Mouse (Mus musculus) neutrophil, adult 5-6 weeks (primary cell): ENCODE measurements around the gene Crocc. TPM values are rescaled to one million over a fixed set of nuclear protein-coding genes. Genes with fewer than 3 reads are reported as not detected.
A peak's percentile ranks its signal among the peaks of the same experiment; 100 is the strongest.

Source experiments
- ATAC-seq: fragments of 151-379, 151-347 bp; 2 replicates; pipeline ENCODE4 v1.8.0; 2017; ENCODE audit warnings: mild to moderate bottlenecking, moderate TSS enrichment; ENCODE audit not compliant: insufficient number of reproducible peaks, poor library complexity, low FRiP score, severe bottlenecking; ENCODE audit errors: extremely low read depth
- total RNA-seq: library from RNA; stranded (forward); fragments of 200-1000 nt; gene quantifications from 2 replicates; pipeline ENCODE4 v1.2.3, GENCODE M21; 2017

The Crocc gene
- total RNA-seq, result 6.5 and 6.8 TPM in 2 replicates

DNA sequence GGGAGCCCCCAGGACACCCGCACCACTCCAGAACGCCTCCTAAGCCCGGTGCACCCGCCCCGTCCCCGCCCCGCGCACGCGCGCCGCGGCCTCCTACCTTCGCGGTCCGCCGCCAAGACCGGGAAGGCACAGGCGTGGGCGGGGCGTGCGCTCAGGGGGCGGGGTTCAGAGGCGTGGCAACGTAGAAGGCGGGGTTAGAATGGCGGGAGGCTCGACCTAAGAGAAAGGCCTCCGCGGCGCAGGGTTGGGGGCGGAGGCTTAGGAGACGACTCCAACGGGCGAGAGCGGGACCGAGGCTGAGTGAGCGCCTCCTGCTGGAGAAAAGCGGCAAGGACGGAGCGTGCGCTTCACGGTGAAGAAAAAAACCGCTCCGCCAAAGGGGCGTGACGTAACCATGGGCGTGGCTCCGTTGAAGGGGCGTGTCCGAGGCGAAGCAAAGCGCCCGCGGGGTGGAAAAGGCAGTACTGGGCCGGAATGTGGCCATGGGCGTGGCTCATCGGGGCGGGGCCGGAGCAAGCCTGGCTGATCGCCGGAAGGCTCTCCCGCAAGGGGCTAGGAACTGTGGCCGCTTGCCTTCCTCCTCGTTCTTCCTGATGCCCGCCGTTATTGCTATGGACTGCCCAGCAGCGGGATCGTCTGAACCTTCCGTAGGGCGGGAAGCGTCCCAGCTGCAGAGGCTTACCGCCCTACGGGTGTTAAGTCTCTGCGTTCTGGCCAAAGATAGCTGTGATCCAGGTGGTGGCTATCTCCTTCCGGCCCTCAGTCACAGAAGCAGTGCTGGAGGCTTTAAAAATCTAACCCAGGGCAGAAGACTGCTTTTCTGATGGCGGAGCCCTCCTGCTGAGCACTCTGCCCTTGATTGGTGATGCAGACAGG is at the start of gene Crocc:
Crocc (minus strand) TSS at position 125 of the 876 bp plus-strand sequence.
- peak; percentile 85 for ATAC-seq

DNA sequence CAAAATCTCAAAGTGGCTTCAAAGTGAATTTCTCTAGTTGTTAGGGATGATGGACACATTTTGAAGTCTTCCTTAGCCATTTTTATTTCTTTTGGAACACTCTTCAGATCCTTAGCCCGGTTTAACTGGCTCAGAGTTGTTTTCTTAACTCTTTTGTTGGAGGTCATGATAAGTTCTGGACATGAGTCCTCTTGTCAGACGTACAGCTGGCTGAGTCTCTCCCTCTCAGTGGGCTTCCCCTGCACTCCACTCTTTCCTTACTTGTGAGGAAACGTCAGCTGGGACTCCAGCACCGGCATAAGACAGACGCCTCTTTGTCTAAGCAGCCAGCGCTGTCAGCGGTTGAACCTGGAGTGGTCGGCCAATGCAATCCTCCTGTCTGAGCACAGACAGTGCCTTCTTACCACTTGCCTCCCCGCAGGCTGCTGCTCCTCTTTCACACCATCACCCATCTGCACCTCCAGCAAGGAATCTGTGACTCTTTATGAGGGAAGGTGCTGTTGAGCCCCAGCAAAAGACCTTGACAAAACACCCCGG is 47.9 kb upstream of the Crocc start:
- ATAC-seq, result no peak

DNA sequence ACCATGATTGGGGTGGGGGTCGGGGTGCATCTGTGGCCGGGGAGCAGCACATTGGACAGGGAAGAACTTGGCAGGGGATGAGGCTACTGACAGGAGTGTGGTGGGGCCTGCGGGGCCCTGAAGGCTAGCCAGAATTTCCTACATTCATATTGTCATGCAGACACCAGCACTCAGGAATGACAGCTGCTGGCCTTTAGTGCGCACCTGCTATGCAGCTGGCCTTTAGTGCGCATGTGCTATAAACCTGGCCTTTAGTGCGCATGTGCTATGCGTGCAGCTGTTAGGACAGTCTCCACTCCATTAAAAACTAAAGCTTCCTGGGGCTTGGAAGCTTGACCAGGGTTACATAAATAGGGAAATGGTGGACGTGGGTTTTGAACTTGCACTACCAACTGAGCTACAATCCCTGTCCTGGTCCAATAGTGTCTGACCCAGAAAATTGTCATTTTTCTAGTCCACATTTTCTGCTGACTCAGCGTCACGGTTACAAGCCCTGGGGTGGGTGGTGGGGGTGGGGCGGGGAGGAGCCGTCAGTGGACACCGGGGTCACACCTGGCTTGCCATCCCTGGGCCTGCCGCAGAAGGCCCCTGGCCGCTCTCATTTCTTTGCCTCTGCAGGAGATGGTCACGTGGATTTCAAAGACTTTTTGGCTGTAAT is 46.3 kb upstream of the Crocc start:
- no peak for ATAC-seq

DNA sequence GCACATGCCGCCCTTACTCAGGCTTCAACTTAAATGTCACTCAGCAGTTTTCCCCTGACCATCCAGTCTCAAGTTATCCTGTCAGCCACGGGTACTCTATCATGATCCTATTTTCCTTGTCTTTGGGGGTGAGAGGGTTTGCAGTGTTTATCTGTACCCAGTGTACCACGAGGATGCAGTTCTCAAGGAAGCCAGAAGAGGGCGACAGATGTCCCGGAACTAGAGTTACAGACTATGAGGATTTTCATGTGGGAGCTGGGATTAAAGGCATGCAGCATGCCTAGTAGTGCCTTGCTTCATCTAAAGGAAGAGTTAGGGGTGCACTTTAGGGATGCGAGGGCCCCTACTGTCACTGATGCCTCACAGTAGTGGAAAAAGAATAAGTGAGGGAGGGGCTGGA is 41.5 kb upstream of the Crocc start:
- no peak for ATAC-seq

DNA sequence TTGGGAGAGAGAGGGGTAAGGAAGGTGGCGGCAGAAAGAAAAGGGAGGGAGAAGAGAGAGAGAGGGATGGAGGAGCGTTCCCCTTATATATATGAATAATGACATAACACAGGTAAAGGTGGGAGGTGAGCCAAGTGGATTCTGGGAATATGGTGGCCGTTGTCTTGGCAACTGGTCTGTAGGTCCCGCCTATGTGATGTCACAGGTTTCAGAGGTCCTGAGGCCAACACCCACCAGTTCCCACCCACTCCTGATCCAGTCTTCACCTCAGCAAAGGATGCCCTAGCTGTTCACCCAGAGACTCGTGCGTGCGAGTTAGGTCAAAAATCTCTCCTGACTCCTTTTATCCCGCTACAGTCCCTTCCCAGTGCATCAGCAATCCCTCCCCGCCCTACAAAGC is 40.9 kb upstream of the Crocc start:
- no peak for ATAC-seq

DNA sequence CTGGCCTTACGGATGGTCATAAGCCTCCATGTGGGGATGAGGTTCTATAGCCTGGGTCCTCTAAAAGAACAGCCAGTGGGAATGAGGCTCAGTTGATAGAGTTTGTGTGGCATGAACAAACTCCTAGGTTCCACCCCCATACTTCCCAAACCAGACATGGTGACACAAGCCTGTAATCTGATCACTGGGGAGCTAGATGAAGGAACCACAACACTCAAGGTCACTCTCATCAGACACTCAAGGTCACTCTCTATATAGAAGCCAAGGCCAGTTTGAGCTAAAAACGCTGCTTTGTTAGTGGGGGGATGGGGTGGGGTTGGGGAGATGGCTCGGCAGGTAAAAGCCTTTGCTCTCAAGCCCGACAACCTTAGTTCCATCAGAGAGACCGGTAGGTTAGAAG is 39.6 kb upstream of the Crocc start:
- no peak for ATAC-seq

DNA sequence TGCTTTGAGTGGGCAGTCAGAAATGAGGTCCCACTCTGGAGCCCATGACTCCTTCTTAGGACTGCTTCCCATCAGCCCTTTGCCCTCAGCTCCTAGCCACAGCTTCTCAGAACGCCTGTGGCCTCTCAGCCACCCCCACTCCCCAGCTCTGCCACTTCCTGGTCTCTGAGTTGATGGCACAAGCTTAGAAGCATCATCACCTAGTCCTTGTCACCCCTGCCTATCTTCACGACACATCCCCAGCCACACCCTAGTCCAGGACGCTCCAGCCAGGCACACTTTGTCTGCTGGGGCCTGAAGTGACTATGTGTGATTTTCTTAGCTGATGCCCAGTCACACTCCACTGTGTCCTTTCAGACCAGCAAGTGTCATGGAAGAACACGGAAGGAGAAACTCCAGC is 38.6 kb upstream of the Crocc start:
- ATAC-seq, result no peak

DNA sequence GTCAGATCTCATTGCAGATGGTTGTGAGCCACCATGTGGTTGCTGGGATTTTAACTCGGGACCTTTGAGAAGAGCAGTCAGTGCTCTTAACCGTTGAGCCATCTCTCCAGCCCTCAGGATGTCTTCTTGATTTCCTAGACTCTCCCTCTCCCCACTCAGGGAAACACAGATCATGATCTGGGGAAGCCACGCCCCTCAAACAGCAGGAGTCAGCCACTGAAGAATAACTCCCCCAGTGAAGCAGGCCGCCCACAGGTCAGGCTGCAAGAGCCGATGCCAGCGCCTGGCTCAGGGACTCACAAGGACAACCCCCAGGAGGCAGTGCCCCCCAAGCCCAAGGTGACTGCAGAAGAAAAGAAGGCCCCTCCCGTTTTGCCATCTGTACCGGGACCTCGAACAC is 36.4 kb upstream of the Crocc start:
- ATAC-seq, result no peak

DNA sequence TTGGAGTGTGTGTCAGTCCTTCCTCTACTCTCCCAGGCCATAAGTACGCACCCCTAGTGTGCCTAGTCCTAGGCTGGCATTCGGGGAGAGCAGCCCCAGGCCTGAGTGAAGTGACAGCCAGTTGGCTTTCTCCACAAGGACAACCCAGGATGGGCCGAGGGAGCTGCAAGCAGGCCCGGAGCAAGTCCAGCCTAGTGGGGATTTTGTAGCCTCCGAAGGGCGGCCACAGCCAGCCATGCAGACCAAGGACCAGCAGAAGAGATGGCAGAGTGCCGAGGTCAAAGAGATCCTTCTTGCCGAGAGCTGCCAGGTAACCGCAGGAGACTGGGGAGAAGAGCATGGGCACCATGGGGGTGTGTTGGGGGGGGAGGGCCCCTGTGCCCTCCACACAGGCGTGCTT is 34.7 kb upstream of the Crocc start:
- ATAC-seq, result no peak

DNA sequence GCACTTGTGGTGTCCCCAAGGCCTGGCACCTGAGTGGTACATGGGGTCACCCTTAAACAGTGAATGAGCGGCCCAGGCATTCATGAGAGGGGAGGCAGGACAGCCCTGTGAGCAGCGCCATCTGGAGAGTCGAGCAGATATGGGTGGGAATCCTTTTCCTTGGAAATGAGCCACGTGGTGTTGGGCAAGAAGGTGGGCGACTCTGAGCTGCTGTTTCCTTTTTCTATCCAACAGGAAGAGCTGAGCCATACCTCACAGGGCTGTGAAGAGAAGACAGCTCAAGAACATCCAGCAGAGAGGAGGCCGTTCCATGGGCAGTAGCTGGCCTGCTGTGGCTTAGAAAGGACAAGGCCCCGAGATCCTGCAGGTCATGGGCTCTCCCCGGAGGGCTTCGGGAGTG is 28.4 kb upstream of the Crocc start:
- no peak for ATAC-seq

DNA sequence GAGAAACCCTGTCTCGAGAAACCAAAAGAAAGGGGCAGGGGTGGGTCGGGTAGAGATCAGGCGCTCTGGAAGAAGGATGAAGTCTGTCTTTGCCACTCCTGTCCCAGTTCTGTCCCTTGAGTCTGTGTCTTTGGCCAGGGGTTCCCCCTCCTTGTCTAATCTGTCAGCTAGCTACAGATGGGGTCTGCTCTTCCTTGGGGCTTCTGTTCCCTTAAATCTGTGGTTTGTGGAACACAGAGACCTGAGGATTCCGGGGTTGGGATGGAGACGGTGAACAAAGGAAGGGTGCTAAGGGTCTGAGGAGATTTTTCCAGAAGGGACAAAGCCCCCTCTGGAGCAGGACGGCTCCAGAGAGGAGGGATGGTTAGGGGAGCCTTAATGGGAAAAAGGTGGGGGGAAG is 27.7 kb upstream of the Crocc start, which contains the start of gene Spata21:
Spata21 (plus strand) TSS at position 301 of the 400 bp plus-strand sequence.
- ATAC-seq, result no peak

DNA sequence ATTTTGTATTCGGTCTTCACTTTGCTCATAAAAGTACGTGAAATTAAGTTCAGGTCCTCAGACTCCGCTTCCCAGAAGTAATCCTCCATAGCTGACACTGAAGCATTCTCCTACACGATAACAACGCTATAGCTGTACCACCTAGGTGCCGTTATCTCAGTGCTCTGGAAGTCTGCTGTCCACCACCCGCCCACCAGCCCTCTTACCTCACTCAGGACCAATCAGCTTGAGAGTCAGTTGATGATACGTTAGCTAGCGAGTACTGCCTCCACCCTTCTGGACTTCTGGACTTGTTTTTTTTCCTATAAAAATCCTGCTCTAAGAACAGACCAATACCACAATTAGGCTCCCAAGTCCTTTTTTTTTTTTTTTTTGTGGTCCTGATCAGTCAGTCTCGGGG is 26.5 kb upstream of the Crocc start:
- no peak for ATAC-seq

DNA sequence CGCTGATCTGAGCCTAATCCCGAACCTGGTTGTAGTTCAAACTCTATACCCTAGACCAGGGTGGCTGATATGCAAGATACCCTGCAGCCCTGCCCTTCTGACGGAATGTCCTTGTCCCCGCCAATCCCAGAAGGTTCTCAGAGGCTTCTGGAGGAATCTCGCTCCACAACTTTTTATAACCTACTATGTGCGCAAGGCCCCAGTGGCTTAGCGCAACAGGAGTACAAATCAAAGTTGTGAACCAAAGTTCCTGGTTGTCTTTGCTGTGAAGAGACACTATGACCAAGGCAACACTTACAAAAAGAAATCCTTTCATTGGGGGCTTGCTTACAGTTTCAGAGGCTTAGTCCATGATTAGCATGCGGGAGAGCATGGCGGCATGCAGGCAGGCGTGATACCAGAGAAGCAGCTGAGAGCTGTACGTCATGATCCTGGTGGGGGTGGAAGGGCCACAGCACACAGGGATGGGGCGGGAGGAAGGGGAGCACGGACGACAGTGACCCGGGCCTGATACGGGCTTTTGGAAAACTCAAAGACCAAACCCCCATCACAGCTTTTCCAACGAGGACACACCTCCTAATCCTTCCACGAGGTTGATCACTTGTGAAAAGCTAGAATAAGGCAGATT is 18.3 kb upstream of the Crocc start:
- no peak for ATAC-seq

DNA sequence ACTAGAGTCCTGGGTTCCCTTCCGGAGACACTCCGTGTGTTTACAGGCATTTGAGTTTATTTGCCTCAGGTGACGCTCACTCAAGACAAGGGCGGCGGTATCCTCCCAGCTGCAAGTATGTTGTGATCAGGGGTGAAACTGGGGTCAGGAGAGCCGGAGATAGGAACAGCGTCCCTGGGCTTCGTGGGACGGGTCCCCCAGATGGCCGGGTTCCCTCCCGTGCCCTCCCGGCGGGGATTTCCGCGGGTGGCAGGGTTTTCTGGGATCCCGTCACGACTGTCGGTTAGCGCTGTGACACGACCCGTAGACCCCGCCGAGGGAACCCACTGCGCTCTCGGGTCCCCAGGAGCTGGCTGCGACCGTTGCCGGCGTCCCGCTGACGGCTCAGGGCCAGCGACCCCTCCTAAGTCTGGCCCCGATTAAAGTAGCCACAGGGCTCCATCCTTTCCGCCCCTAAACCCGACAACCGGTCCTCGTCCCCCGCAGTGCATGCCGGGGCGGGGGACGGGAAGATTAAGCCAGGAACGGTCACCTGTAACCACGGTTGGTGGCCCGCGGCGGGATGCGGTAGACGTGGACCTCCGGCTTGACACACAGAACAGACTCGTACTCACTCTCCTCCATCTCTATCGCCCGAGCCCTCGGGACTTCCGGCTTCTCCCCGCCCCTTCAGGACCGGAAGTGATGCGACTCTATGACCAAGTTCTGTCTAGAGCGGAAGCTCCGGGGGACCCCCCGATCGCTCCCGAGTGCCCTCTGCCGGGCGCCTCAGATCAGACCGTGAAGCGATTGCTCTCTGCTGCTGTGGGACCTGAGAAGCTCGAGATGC is 17.5 kb upstream of the Crocc start, which contains the start of gene Necap2:
Necap2 (minus strand) TSS at position 677 of the 829 bp plus-strand sequence.
- ATAC-seq, result peak; percentile 94

DNA sequence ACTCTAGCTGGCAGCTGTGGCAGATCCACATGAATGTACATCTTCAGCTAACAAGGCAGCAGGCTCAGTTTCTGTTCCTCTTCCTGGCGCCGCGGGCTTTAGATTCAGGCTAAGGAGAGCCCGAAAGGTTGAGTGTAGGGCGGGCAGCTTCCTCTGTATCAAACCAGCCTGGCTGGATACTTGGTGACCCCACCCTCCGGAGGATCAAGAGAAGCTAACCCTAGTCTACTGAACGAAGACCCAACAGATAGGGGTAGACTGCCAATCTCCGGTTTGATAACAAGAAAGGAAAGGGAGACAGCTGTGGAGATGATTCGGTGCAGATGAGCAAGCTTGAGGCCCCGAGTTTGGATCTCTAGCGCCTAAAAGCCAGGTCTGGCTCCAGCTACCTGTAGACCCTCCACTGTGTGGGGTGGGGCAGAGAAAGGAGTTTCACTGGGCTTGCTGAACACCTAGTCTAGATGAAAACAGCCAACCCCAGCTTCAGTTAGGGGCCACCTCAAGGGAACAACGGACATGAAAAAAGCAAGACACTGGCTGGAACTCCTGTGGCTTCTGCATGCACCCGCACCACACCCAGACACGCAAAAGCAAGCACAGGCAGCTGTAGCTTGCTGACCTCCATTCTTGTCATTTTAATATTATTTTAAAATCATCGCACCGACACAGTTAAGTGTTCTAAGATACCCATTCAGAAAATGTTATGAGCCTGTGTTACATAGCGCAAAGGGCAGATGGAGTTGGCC is 16.6 kb upstream of the Crocc start:
- peak; percentile 54 for ATAC-seq

DNA sequence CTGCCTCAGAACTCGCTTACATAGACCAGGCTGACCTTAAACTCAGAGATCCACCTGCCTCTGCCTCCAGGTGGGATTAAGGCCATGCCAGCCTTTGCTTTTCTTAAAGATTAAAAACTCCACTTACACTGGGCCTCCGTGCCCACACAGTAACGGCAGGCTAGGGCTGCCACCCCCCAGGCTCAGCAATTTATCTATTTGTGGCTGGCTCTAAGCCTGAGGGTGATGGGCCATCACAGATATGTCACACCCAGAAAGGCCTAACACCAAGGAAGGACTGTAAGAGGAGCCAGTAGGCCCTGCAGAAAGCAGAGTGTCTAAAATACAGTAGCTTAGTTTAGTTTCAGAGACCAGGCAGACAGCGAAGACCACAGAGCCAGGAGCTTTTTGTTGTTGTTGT is 13.8 kb upstream of the Crocc start:
- no peak for ATAC-seq

DNA sequence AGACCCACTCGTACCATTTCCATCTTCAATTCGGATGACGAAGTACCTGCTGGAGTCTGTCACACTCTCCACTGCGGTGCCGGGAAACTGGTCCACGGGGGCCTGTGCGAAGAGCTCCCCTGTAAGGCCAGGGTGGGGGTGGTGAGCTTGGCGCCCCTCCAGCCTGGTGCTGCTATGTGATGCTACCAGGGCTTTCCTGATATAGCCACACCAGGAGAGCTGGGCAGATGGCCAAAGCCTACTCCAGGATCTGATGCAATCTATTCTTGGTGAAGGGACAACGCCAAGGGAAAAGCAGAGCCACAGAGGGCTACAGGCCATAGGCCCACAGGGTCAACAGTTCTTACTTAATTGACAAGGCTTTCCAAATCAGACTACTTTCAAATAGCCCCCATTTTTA is 13.3 kb upstream of the Crocc start:
- ATAC-seq, result no peak

DNA sequence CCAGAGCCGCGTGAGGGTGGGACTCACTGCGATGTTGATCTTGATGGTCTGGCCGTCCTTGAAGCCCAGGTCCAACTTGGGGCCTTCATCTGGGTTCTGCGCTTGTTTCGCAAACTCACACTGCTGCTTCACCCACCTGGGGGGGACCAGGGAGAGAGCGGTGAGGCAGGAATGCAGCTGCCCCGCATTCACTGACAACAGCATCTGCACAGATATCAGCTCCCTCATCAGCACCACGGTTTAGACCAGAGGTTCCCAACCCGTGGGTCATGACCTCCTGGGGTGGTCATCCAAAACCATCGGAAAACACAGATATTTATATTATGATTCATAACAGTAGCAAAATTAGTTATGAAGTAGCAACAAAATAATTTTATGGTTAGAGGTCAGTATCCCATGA is 12.2 kb upstream of the Crocc start:
- no peak for ATAC-seq
